Mouse (Mus musculus): ENCODE measurements around the gene D430041D05Rik. TPM values are rescaled to one million over a fixed set of nuclear protein-coding genes. Genes with fewer than 3 reads are reported as not detected.

D430041D05Rik gene
- polyA plus RNA-seq, 1 experiment from 2014 or later, result 2.5 TPM

MicroRNAs within 50 kb of the gene (microRNA counts, 519-probe panel; counts per million panel counts)
- 31.2 counts per million for microRNA mmu-miR-1902

Small RNA genes lying within 50 kb of the gene (microRNA-seq; reads per million reads assigned to microRNA genes)
- not detected for gene Mir1902 (ENCODE audit: insufficient number of aligned reads)

Other genes starting within 250 kb of the D430041D05Rik start
- gene Hipk3, start 83.4 kb upstream of the D430041D05Rik start, polyA plus RNA-seq (2014; fragmentation: Nextera tagmentation; extraction: Ambion mirVana), result 9.4 and 12.0 TPM in 2 replicates
- 94.3 and 106 TPM in 2 replicates for gene Cstf3, start 179.5 kb upstream of the D430041D05Rik start, polyA plus RNA-seq (2014; fragmentation: Nextera tagmentation; extraction: Ambion mirVana)